Mouse (Mus musculus): ENCODE measurements around the gene Rtn3.

Gene Rtn3

GRCm38 (mm10) chr19:7381906-7382247 is 101.2 kb downstream of the Rtn3 start:
- no peak for DNase-seq (ENCODE audit: low spot score)

GRCm38 (mm10) chr19:7377639-7378038 is 105.4 kb downstream of the Rtn3 start:
- no peak for DNase-seq (ENCODE audit: low spot score)

Data from c-Kit-positive CD71-positive TER-119-positive erythroid progenitor cells, embryonic 14.5 days (primary cell).